ENCODE assay signal across 28 mouse cellular contexts in the genomic region with DNA sequence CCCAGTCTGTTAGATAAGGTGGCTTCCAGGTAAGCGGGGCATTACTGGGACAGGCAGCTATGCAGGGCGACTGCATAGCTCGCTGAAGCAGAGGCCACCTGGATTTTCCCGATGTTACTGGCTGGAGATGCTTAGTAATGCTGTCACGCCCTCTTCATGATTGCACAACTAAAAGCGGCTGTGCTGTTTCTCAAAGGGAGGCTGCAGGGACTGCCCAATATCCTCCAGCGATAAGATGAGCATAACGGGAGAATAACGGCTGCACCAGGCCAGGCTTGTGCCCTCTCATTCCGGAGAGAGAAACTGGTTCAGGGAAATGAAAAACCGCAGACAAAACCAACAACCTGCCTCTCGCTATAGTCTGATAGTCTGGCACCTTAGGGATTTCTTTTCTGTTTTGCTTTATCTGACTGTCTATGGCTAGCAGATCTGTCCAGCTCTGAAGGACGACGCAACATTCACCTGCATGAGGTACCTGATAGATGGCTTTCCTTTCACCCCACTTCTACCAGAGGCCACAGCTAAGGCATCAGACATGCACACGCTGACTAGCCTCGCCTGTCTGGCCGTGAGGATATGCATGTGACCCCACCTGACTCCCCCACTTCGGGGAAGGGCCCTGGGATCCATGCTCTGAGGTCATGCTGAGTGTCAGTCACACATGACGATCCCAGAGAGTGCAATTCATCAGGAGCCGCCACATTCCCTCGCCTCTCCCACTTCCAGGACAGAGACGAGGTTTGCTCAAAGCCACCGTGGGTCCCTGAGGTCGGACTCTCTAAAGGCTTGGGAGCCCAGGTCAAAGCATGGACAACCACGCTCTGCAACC.
DNase-seq lines count a peak whose midpoint lies in the region; ATAC-seq and TF ChIP-seq lines count a peak whose summit lies in the region.
"Had no signal": no experiment of that assay in that cellular context is flagged by ENCODE, and none has a peak within 500 bp of the region (broad histone marks: within the 10 kb centered on the region; RNA-seq: fewer than 3 reads in every experiment).

No protein-coding gene starts in this region.

- TF ChIP-seq EP300 in MEL (IDR thresholded peaks at IDR 0.05; ENCODE audit: low read depth in 1 of 2, low read length in 2 of 2) = peak in 1 of 2 experiments; percentile 18; a peak in 1 of 4 replicates

- TF ChIP-seq POLR2A in MEL (IDR thresholded peaks at IDR 0.05; ENCODE audit: control insufficient read depth in 1 of 2, insufficient read depth in 1 of 2, low read depth in 1 of 2, low read length in 2 of 2, poor library complexity in 1 of 2) = no peak

- TF ChIP-seq CTCF in MEL (IDR thresholded peaks at IDR 0.05 in 2 of 3, conservative IDR thresholded peaks at IDR 0.05 in 1 of 3; ENCODE audit: control insufficient read depth in 1 of 3, insufficient read depth in 1 of 3, low read depth in 2 of 3, low read length in 3 of 3, poor library complexity in 1 of 3, severe bottlenecking in 1 of 3) = no peak

- H3K27ac ChIP-seq in kidney, embryonic 14.5 days (ENCODE audit: low read depth, low read length) = no peak overlapping the region
- H3K27ac ChIP-seq in MEL (ENCODE audit: control insufficient read depth, low read depth, low read length) = no peak overlapping the region
- H3K27ac ChIP-seq: embryonic facial prominence, embryonic 13.5 days; forebrain, embryonic 13.5 days; hindbrain, embryonic 12.5 days; liver, embryonic 14.5 days; lung, embryonic 15.5 days; neural tube, embryonic 15.5 days had no signal

- H3K4me2 ChIP-seq in kidney, embryonic 14.5 days (replicated peaks; ENCODE audit: low read depth, low read length) = no peak overlapping the region
- H3K4me2 ChIP-seq: embryonic facial prominence, embryonic 13.5 days; forebrain, embryonic 13.5 days; heart, embryonic 12.5 days; hindbrain, embryonic 12.5 days; lung, embryonic 15.5 days; neural tube, embryonic 15.5 days had no signal

- no peak overlapping the region for H3K4me3 ChIP-seq in kidney, embryonic 14.5 days (ENCODE audit: low read length)
- no peak overlapping the region for H3K4me3 ChIP-seq in MEL (ENCODE audit: control insufficient read depth in 1 of 2, insufficient read depth in 1 of 2, low read depth in 2 of 2, low read length in 2 of 2)
- H3K4me3 ChIP-seq: embryonic facial prominence, embryonic 13.5 days; erythroblast, embryonic 14.5 days; forebrain, embryonic 13.5 days; heart, embryonic 12.5 days; hindbrain, embryonic 12.5 days; lung, embryonic 15.5 days; midbrain, embryonic 10.5 days; neural tube, embryonic 15.5 days had no signal

- no peak for TF ChIP-seq RAD21 in MEL (IDR thresholded peaks at IDR 0.05; ENCODE audit: low read depth, low read length)

- WGBS in kidney, embryonic 14.5 days = 67% methylated on average over 25 of the region's 25 CpGs

- peaks cover 11% of the 10 kb centered on the region for H3K4me1 ChIP-seq in kidney, embryonic 14.5 days (ENCODE audit: control insufficient read depth, insufficient read depth, low read length)
- peaks cover 0 to 12% of the 10 kb centered on the region in 2 experiments; a peak in 3 of 4 replicates for H3K4me1 ChIP-seq in MEL (ENCODE audit: control insufficient read depth in 1 of 2, insufficient read depth in 2 of 2, low read length in 2 of 2)
- H3K4me1 ChIP-seq: embryonic facial prominence, embryonic 13.5 days had no signal

- H3K27me3 ChIP-seq in kidney, embryonic 14.5 days (ENCODE audit: control insufficient read depth, insufficient read depth, low read length) = no peaks in the 10 kb centered on the region
- H3K27me3 ChIP-seq in MEL (ENCODE audit: control insufficient read depth in 1 of 2, insufficient read depth in 2 of 2, low read length in 2 of 2) = no peaks in the 10 kb centered on the region
- H3K27me3 ChIP-seq: embryonic facial prominence, embryonic 13.5 days; forebrain, embryonic 13.5 days; heart, embryonic 12.5 days; hindbrain, embryonic 12.5 days; lung, embryonic 15.5 days; neural tube, embryonic 15.5 days had no signal

- intact Hi-C loops in heart, postnatal 10 days (cut with DNase I) = no loop called here

- H3K79me2 ChIP-seq in MEL (ENCODE audit: control insufficient read depth, insufficient read depth, low read length, poor library complexity) = no peaks in the 10 kb centered on the region

- no peak overlapping the region for H3K9ac ChIP-seq in kidney, embryonic 14.5 days (ENCODE audit: low read depth, low read length)
- no peak overlapping the region for H3K9ac ChIP-seq in MEL (ENCODE audit: control insufficient read depth, low read depth, low read length, poor library complexity, severe bottlenecking)
- H3K9ac ChIP-seq: embryonic facial prominence, embryonic 13.5 days; forebrain, embryonic 13.5 days; heart, embryonic 12.5 days; hindbrain, embryonic 12.5 days; liver, embryonic 14.5 days; lung, embryonic 15.5 days; neural tube, embryonic 15.5 days had no signal

- no peaks in the 10 kb centered on the region for H3K9me3 ChIP-seq in kidney, embryonic 14.5 days (ENCODE audit: control insufficient read depth, low read length)
- no peaks in the 10 kb centered on the region for H3K9me3 ChIP-seq in MEL (replicated peaks; ENCODE audit: insufficient read depth, low read length)
- H3K9me3 ChIP-seq: embryonic facial prominence, embryonic 13.5 days; forebrain, embryonic 13.5 days; heart, embryonic 12.5 days; hindbrain, embryonic 12.5 days; lung, embryonic 15.5 days; neural tube, embryonic 15.5 days had no signal

- no peak for DNase-seq in kidney, adult 11 months
- DNase-seq in 3T3-L1 (ENCODE audit: low read depth, low spot score) (peak; percentile 29), MEL (ENCODE audit: low read depth, low spot score) (no peak)
- DNase-seq in adrenal gland, postnatal 10 days = no peak
- DNase-seq in lung, postnatal 36 days = no peak
- no peak for DNase-seq in heart, postnatal 10 days
- DNase-seq: B cell, adult 2 months; cerebellum, adult 18-20 months; cerebellum, postnatal 14 days; embryo, embryonic 11 days; gastrocnemius, postnatal 10 days; heart, adult 18-20 months; kidney, adult 8-10 months; kidney, postnatal 14 days; lung, postnatal 4 days; right cerebral cortex, postnatal 14 days; spleen, adult 18-20 months had no signal

- H3K36me3 ChIP-seq in kidney, embryonic 14.5 days (ENCODE audit: control insufficient read depth, insufficient read depth, low read length) = no peaks in the 10 kb centered on the region
- H3K36me3 ChIP-seq in MEL (ENCODE audit: control insufficient read depth in 1 of 2, insufficient read depth in 2 of 2, low read length in 2 of 2) = peaks cover 0 to 8% of the 10 kb centered on the region in 2 experiments; a peak in 2 of 4 replicates
- H3K36me3 ChIP-seq: embryonic facial prominence, embryonic 13.5 days; heart, embryonic 12.5 days; hindbrain, embryonic 12.5 days; lung, embryonic 15.5 days; midbrain, embryonic 10.5 days; neural tube, embryonic 15.5 days had no signal

- 0 out of 2 replicates have a peak, but pooled peaks have one; percentile 30 for ATAC-seq in kidney, embryonic 14.5 days (ENCODE audit: low FRiP score, low TSS enrichment)
- peak; percentile 81 for ATAC-seq in granulocyte monocyte progenitor cell, adult 5-6 weeks (replicated peaks; ENCODE audit: poor library complexity, severe bottlenecking)
- ATAC-seq: forebrain, embryonic 13.5 days had no signal

TF ChIP-seq in MEL, 35 proteins besides CTCF, POLR2A, EP300 and RAD21:
- TF ChIP-seq GATA1 (IDR thresholded peaks at IDR 0.05; ENCODE audit: low read depth, low read length) (no peak), MXI1 (IDR thresholded peaks at IDR 0.05; ENCODE audit: low read depth, low read length) (no peak), USF2 (IDR thresholded peaks at IDR 0.05; ENCODE audit: borderline replicate concordance in 1 of 2, insufficient read depth in 1 of 2, low read depth in 1 of 2, low read length in 2 of 2) (no peak), RCOR1 (IDR thresholded peaks at IDR 0.05; ENCODE audit: low read depth, low read length) (no peak), TAL1 (IDR thresholded peaks at IDR 0.05; ENCODE audit: low read length) (no peak), MYB (IDR thresholded peaks at IDR 0.05; ENCODE audit: low read depth, low read length) (peak; percentile 39; the same call in 1 of the 2 replicates), SIN3A (IDR thresholded peaks at IDR 0.05; ENCODE audit: low read length) (no peak)
